Mouse (Mus musculus) forebrain, postnatal 0 days (tissue): Measurements from ENCODE around the gene 1700067K01Rik. TPM values are rescaled to one million over a fixed set of nuclear protein-coding genes. Genes with fewer than 3 reads are reported as not detected.

Experiments used
- ATAC-seq: fragments of 200-750 bp; cut with Nextera tagmentation; 2 replicates; pipeline ENCODE4 v1.8.0; 2017; ENCODE audit warnings: mild to moderate bottlenecking, moderate library complexity
- DNase-seq: peaks from one replicate; pipeline ENCODE4 v3.0.0-alpha.2; 2015
- H3K27ac ChIP-seq: fragments of 300-500 bp; sonication (generic); 2 replicates; pipeline ENCODE4 v1.5.1; 2014; ENCODE audit warnings: low read depth, mild to moderate bottlenecking, antibody characterized with exemption, low read length, moderate library complexity, mixed read lengths
- H3K27me3 ChIP-seq: fragments of 300-500 bp; sonication (generic); 2 replicates; pipeline ENCODE4 v1.6.1; 2014; ENCODE audit warnings: mild to moderate bottlenecking, low read length, mixed read lengths; ENCODE audit not compliant: insufficient read depth
- H3K36me3 ChIP-seq: fragments of 300-500 bp; sonication (generic); 2 replicates; pipeline ENCODE4 v1.6.1; 2014; ENCODE audit warnings: mild to moderate bottlenecking, moderate library complexity; ENCODE audit not compliant: insufficient read depth
- H3K4me1 ChIP-seq: fragments of 300-500 bp; sonication (generic); 2 replicates; pipeline ENCODE4 v1.6.1; 2014; ENCODE audit warnings: antibody characterized with exemption; ENCODE audit not compliant: insufficient read depth
- H3K4me2 ChIP-seq: fragments of 300-500 bp; sonication (generic); 2 replicates; pipeline ENCODE4 v1.6.1; 2014; ENCODE audit warnings: low read depth, mild to moderate bottlenecking, moderate library complexity
- H3K4me3 ChIP-seq: fragments of 300-500 bp; sonication (generic); 2 replicates; pipeline ENCODE4 v1.5.1; 2014; ENCODE audit warnings: low read depth, low read length, mixed read lengths
- H3K9ac ChIP-seq: fragments of 300-500 bp; sonication (generic); 2 replicates; pipeline ENCODE4 v1.6.1; 2014; ENCODE audit warnings: mild to moderate bottlenecking
- H3K9me3 ChIP-seq: fragments of 300-500 bp; sonication (generic); 2 replicates; pipeline ENCODE4 v1.6.1; 2016; ENCODE audit warnings: low read length
- CTCF ChIP-seq: sonication (generic); IDR thresholded peaks from 2 replicates; pipeline ENCODE4 v1.5.1; 2016; ENCODE audit warnings: antibody characterized with exemption, control low read depth, low read depth
- WGBS: fragments of 180-500 bp; shearing (Covaris S2); extraction: QIAGEN DNeasy Blood & Tissue Kit; methylation state at CpG from one replicate; pipeline ENCODE4 v1.1.7; 2014; 5-methylcytosine and 5-hydroxymethylcytosine counted together
- polyA plus RNA-seq: library from polyadenylated mRNA; unstranded; fragments of >200 nt; fragmentation: Nextera tagmentation; extraction: Ambion mirVana; gene quantifications from 2 replicates; pipeline ENCODE4 v1.2.1, GENCODE M21; 2015
- total RNA-seq: library from RNA; depleted of rRNA; stranded (reverse); fragments of >200 nt; gene quantifications from 2 replicates; pipeline ENCODE4 v1.2.3, GENCODE M21; 2014

The 1700067K01Rik gene
- total and polyA plus RNA-seq, 2 experiments from 2014 or later: 0.81 to 0.86 TPM

GRCm38 (mm10) chr8:83967701-83968100 lies 33.6 kb upstream of the 1700067K01Rik start:
- 94% methylated on average over 7 of the region's 7 CpGs for WGBS
- no peak for TF ChIP-seq CTCF
- no peak overlapping the region for H3K4me3 ChIP-seq

GRCm38 (mm10) chr8:83971121-83971520 lies 30.2 kb upstream of the 1700067K01Rik start:
- 86% methylated on average over 4 of the region's 4 CpGs for WGBS
- no peak for TF ChIP-seq CTCF

More at GRCm38 (mm10) chr8:83967701-83968100, 33.6 kb upstream of the 1700067K01Rik start:
- ATAC-seq (no peak), DNase-seq (no peak)
- no peak overlapping the region for H3K4me2 ChIP-seq
- H3K36me3 ChIP-seq: no peaks in the 10 kb centered on the region
- H3K4me1 ChIP-seq: 0 out of 2 replicates have a peak, but pooled peaks cover 6% of the 10 kb centered on the region
- H3K9ac ChIP-seq: no peak overlapping the region
- H3K27ac ChIP-seq: no peak overlapping the region
- H3K27me3 ChIP-seq: no peaks in the 10 kb centered on the region
- no peaks in the 10 kb centered on the region for H3K9me3 ChIP-seq

GRCm38 (mm10) chr8:83971661-83972060 lies 29.6 kb upstream of the 1700067K01Rik start:
- 74% methylated on average over 6 of the region's 6 CpGs for WGBS
- Histone ChIP-seq H3K4me3 (peak overlapping the region; percentile 97), H3K27me3 (no peaks in the 10 kb centered on the region), H3K4me1 (peaks cover 11% of the 10 kb centered on the region), H3K9me3 (no peaks in the 10 kb centered on the region), H3K27ac (no peak overlapping the region), H3K4me2 (peak overlapping the region; percentile 89), H3K9ac (peak overlapping the region; percentile 65; the same call in 1 of the 2 replicates), H3K36me3 (no peaks in the 10 kb centered on the region; the same call in 1 of the 2 replicates)
- no peak for DNase-seq
- TF ChIP-seq CTCF: no peak
- no peak for ATAC-seq

More at GRCm38 (mm10) chr8:83971121-83971520, 30.2 kb upstream of the 1700067K01Rik start:
- no peak for DNase-seq
- Histone ChIP-seq H3K4me3 (no peak overlapping the region), H3K4me1 (peaks cover 11% of the 10 kb centered on the region), H3K36me3 (no peaks in the 10 kb centered on the region; the same call in 1 of the 2 replicates), H3K9ac (no peak overlapping the region), H3K4me2 (no peak overlapping the region), H3K27ac (no peak overlapping the region), H3K27me3 (no peaks in the 10 kb centered on the region), H3K9me3 (no peaks in the 10 kb centered on the region)
- no peak for ATAC-seq

GRCm38 (mm10) chr8:83972150-83973120 lies 28.9 kb upstream of the 1700067K01Rik start, which contains the start of gene Prkaca:
Prkaca (plus strand) TSS chr8:83972993.
- peak within 1 kb of the TSS; percentile 97 for H3K4me3 ChIP-seq
- no peak for TF ChIP-seq CTCF
- H3K4me1 ChIP-seq: peaks cover 11% of the 10 kb centered on the region
- ATAC-seq (peak; percentile 99), DNase-seq (peak; percentile 99)
- no peaks in the 10 kb centered on the region; the same call in 1 of the 2 replicates for H3K36me3 ChIP-seq
- H3K27ac ChIP-seq: peak within 1 kb of the TSS; percentile 75
- under 1% methylated on average over 72 of the region's 94 CpGs for WGBS
- peak within 1 kb of the TSS; percentile 96 for H3K4me2 ChIP-seq
- H3K27me3 ChIP-seq: no peaks in the 10 kb centered on the region
- peak within 1 kb of the TSS; percentile 88 for H3K9ac ChIP-seq
- H3K9me3 ChIP-seq: no peaks in the 10 kb centered on the region

- Histone ChIP-seq H3K36me3 (no peaks in the 10 kb centered on the region; the same call in 1 of the 2 replicates), H3K9me3 (no peaks in the 10 kb centered on the region), H3K27ac (peak overlapping the region; percentile 75), H3K4me1 (peaks cover 16% of the 10 kb centered on the region), H3K9ac (peak overlapping the region; percentile 88), H3K27me3 (no peaks in the 10 kb centered on the region), H3K4me3 (peak overlapping the region; percentile 97), H3K4me2 (peak overlapping the region; percentile 96)
- no peak for TF ChIP-seq CTCF
- DNase-seq (peak; percentile 20), ATAC-seq (peak; percentile 12; the same call in 1 of the 2 replicates)
- 3% methylated on average over 34 of the region's 37 CpGs for WGBS
Observed at GRCm38 (mm10) chr8:83973161-83974031, 27.9 kb upstream of the 1700067K01Rik start.

- WGBS: 81% methylated on average over 4 of the region's 4 CpGs
- ATAC-seq (no peak), DNase-seq (no peak)
- no peak overlapping the region for H3K4me3 ChIP-seq
- no peaks in the 10 kb centered on the region; the same call in 1 of the 2 replicates for H3K36me3 ChIP-seq
- no peak overlapping the region for H3K27ac ChIP-seq
- H3K27me3 ChIP-seq: no peaks in the 10 kb centered on the region
- H3K4me1 ChIP-seq: peaks cover 16% of the 10 kb centered on the region
- no peak overlapping the region for H3K9ac ChIP-seq
- no peak for TF ChIP-seq CTCF
- H3K4me2 ChIP-seq: peak overlapping the region; percentile 96
- H3K9me3 ChIP-seq: no peaks in the 10 kb centered on the region
Observed at GRCm38 (mm10) chr8:83974521-83974920, 26.8 kb upstream of the 1700067K01Rik start.
